Mouse (Mus musculus) brain, embryonic 14.5 days (tissue): ENCODE measurements around the gene Terb1. TPM values are rescaled to one million over a fixed set of nuclear protein-coding genes. Genes with fewer than 3 reads are reported as not detected.

ENCODE experiments used
- DNase-seq: peaks from one replicate; pipeline ENCODE4 v3.0.0-alpha.2; 2011; ENCODE audit warnings: low read depth
- CTCF ChIP-seq: fragments of 200-500 bp; IDR thresholded peaks from 2 replicates; pipeline ENCODE4 v1.5.1; 2012; ENCODE audit warnings: inconsistent platforms, mild to moderate bottlenecking, moderate library complexity, borderline replicate concordance; ENCODE audit not compliant: insufficient read depth, insufficient read length; ENCODE audit errors: extremely low read depth
- POLR2A ChIP-seq: fragments of 200-500 bp; IDR thresholded peaks from 2 replicates; pipeline ENCODE4 v1.6.1; 2012; ENCODE audit warnings: mild to moderate bottlenecking, inconsistent platforms, borderline replicate concordance; ENCODE audit not compliant: poor library complexity, insufficient read depth, insufficient read length, severe bottlenecking; ENCODE audit errors: extremely low read depth
- polyA plus RNA-seq: library from polyadenylated mRNA; depleted of rRNA; stranded (reverse); fragments of >200 nt; gene quantifications from 2 replicates; pipeline ENCODE4 v1.2.3, GENCODE M21; 2012

Terb1 gene
- polyA plus RNA-seq, 1 experiment: 0.57 TPM

DNA sequence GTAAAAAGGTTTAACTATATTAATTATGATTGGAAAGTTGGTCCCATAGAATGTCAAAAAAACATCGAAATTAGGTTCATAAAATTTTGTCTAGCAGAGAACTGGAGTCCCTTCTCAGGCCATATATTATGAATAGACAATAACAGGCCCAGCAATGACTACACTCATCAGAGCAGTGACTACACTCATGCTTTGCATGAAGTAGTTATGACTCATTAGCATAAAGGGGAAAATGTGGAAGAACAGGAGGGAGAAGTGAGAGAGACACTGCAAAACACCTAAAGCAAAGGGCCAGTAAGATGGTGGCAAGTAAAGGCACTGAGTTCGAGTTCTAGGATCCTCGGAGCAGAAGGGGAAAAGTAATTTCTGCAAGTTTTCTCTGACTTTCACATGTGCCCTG lies 63.7 kb downstream of the Terb1 start:
- TF ChIP-seq CTCF (no peak), POLR2A (no peak)
- no peak for DNase-seq

DNA sequence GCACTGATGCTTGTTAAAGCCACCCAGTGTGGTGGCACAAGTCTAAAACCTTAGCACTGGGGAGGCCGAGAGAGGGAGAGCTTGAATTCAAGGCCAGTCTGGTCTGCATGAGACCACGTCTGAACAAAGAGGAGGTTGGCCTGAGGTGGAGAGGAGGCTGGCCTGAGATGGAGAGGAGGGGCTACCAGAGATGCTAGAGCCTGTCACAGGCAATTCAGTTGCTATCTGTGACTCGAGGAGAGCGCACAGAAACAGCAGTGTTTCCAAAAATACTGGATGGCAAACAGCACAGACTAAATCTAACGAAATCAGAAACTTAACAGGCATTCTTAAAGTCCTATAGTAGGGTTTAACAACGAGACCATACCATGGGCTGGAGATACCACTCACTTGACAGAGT lies 64.5 kb downstream of the Terb1 start:
- TF ChIP-seq CTCF (no peak), POLR2A (no peak)
- DNase-seq: no peak

DNA sequence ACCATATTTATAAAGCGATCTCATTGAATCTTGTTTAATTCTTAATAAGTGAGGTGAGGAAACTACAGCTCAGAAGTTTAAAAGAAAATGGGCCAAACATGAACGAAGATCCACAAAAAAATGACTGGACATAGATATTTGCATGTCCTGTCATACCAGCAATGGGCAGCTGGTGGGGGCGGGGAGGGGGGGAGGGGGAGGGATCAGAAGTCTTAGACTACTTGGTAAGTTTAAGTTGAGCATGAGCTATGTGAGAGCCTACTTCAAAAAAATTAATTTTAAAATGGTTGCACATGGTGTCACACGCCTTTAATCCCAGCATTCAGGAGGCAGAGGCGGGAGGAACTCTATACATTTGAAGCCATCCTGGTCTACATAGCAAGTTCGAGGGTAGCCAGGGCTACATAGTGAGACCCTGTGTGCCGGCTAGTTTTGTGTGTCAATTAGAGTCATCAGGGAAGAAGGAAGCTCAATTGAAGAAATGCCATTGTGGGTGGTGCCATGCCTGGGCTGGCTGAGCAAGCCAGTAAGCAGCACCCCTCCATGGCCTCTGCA lies 66.5 kb downstream of the Terb1 start:
- no peak for DNase-seq
- TF ChIP-seq POLR2A (no peak), CTCF (no peak)

DNA sequence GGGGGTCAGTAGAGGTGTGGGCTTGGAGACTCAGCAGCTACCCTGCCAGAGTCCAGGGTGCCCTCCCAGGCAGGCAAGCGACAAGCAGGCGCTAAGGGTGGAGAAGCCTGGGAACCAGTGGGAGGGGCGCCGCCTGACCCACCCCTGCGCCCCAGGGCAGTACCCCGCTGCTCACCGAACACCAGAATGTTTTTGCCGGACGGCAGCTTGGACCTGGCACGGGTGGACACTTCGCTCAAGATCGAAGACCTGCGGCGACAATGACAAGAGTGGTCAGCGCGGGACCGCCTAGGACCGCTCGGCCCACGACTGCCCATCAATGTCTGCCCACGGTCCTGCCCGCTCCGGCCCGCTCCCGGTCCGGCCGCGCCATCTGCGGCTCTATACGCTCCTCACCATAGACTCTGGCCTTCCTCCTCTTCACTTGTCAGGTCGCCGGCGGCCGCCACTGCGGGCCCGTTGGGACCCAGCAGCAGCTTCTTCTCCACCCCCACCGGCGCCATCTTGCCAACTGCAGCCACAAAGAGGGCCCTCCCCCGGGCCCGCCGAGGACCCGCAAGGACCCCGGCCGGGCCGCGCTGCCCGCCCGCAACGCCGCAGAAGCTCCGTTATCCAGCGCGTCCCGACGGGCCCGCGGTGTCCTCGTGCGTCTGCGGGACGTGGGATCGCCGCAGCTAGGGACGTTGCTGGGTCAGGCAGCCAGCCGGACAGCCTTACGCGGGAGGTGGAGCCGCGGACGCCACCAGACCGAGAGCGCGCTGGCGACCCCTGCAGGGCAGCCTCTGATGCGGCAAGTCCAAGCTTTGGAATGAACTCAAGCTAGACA lies 67.2 kb downstream of the Terb1 start, which contains the start of gene Dync1li2:
Gene Dync1li2, minus strand, starts transcription at position 749 of the 826 bp plus-strand sequence.
- TF ChIP-seq POLR2A (peak; percentile 54), CTCF (peak; percentile 91)
- DNase-seq: peak; percentile 96

DNA sequence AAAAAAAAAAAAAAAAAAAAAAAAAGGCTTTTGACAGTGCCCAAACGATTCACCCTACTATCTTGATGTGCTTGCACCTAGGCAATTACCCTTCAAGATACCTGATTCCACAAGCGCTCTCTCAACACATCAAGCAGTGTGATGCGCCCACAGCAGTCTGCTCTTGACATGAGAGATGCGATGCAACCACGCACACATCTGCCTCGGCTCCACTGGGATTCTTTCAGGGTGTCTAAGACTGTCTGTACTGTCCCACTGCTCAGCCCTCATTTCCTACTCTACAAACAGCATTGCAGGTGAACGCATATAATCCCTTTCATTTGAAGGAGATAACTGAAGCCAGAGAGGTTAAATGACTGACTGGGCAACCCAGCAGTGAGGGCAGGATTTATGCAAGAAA lies 68.1 kb downstream of the Terb1 start:
- no peak for DNase-seq
- no peak for TF ChIP-seq CTCF
- no peak for TF ChIP-seq POLR2A

DNA sequence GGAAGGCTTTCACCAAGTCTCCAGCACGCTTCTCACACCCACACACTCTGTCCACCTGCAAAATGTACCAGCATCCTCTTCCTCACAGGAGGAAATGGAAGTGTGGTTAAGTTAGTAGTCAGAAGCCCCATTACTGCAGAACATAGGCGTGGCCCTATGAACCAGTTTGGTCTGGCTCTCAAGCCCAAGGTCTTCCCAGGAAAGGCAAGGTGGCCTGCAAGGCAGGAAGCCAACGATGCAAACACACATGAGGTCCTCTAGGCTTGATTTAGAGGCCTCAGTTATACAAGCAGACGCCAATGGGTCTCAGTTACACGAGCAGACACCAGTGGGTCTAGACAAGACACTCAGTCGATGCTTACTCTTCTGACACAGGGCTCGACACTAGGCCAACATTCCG lies 70.2 kb downstream of the Terb1 start:
- DNase-seq: no peak
- no peak for TF ChIP-seq CTCF
- TF ChIP-seq POLR2A: no peak

DNA sequence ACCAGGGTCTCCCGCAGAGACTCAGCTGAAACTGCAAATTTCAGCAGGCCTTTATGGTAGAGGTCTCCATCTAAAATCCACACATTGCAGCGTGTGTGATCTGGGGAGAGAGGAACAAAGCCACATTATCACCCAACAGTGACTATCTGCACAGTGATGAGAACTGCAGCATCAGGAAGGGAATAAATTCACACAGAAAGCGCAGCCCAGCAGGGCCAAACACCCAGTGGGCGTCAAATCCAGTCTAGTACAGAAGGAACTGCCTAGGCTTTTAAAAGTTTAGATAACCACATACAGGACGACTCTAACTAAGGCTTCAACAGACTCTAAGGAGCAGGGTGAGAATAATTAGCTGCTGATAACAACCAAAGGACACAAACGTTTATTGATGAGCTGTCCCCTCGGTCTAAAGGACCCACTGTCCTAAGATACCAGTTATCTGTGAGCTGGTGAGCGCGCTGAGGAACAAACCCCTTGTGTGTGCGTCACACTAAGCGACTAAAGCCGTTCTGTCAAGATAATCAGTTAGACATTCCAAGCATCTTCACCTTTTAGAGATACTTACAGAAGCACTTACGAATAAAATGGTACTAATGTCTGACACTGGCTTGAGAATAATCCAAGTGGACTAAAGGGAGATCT lies 72.1 kb downstream of the Terb1 start:
- no peak for DNase-seq
- TF ChIP-seq CTCF (no peak), POLR2A (no peak)

DNA sequence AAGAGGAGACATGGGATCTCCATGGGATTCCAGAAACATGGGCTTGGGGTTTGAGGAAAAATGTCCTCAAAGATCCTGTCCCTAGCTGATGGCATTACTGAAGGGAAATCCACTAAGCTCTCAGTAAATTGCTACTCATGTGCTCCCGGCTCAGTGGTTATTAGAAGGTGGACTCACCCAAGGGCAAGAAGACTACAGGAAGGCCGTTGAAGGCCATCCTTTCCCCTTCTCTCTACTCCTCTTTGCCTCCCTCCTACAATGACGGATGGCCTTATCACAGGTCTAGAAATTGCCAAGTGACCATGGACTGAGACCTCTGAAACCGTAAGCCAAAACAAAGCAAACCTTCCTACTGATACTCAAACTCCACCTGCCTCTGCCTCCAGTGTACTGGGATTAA lies 73.1 kb downstream of the Terb1 start:
- TF ChIP-seq POLR2A (no peak), CTCF (no peak)
- DNase-seq: no peak

DNA sequence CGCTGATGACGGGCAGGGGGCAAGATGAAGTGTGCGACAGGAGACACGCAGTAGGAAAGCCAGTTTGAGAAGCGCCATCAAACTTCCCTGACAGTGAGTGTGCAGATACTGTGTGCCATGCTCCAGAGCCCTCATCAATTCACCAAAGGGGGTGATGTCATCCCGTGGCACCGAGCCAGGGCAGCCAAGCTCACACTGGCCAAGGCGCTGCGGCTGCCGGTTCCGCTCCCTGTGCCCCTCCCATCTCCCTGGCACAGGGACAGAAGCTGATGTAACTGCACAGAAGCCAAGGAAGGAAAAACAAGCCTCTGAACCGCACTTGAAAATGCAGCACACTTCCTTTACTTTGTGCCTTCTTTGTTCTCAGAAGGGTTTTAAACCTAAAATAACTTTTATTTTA lies 73.7 kb downstream of the Terb1 start:
- peak; percentile 98 for DNase-seq
- TF ChIP-seq CTCF (no peak), POLR2A (no peak)

DNA sequence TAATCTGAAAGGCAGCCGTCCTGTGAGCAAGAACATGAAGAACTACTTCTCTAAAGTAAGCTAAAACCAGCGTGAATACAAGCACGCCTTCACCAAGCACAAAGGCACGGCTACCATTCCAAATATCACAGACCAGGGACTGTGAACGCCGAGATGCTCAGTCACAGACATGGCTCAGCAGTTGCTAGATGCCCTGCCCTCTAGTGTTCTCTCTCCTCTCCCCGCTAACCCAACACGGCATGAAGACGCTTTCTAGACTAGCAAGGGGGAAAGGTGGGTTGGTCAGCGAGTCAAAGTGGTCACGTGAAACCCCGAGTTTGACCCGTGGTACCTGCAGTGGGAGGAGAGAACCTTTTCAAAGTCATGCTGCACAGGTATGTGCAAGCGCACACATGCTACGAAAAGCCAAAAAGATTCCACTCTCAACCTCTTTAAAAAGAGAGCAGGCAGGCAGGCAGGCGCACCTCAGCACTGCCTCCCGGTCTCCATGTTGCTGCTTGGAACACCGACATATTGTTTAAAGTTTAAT lies 74.8 kb downstream of the Terb1 start:
- TF ChIP-seq CTCF (no peak), POLR2A (no peak)
- no peak for DNase-seq

DNA sequence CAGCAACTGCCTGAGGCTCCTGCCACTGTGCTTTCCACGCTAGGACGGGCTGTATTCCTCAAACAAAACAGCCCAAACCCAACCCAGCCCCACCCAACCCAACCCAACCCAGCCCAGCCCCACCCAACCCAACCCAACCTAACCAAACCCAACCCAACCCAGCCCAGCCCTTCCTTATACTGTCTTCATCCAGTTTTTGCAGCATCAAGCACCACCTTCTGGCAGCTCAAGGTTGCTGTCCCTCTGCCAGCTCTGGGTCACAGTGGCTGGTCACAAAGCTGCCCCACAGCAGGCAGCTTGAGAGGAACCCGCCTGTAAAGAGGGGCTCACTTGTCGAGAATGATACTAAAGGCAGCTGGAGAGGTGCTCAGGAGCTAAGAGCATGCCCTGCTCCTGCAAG lies 75.4 kb downstream of the Terb1 start:
- DNase-seq: no peak
- TF ChIP-seq POLR2A (no peak), CTCF (no peak)
